Mouse (Mus musculus) hindbrain, embryonic 13.5 days (tissue): ENCODE measurements around the gene Aldh1l1. TPM values are rescaled to one million over a fixed set of nuclear protein-coding genes. Genes with fewer than 3 reads are reported as not detected.
A peak's percentile ranks its signal among the peaks of the same experiment; 100 is the strongest.

ENCODE experiments used
- ATAC-seq: fragments of 200-750 bp; cut with Nextera tagmentation; 2 replicates; pipeline ENCODE4 v1.8.0; 2017; ENCODE audit warnings: moderate TSS enrichment; ENCODE audit not compliant: low FRiP score
- H3K27ac ChIP-seq: fragments of 300-500 bp; sonication (generic); 2 replicates; pipeline ENCODE4 v1.5.1; 2015; ENCODE audit warnings: inconsistent platforms, mild to moderate bottlenecking, moderate library complexity
- H3K27me3 ChIP-seq: fragments of 300-500 bp; sonication (generic); 2 replicates; pipeline ENCODE4 v1.6.1; 2015; ENCODE audit warnings: mild to moderate bottlenecking, inconsistent platforms
- H3K36me3 ChIP-seq: fragments of 300-500 bp; sonication (generic); 2 replicates; pipeline ENCODE4 v1.6.1; 2015; ENCODE audit warnings: mild to moderate bottlenecking, inconsistent platforms
- H3K4me1 ChIP-seq: fragments of 300-500 bp; sonication (generic); replicated peaks from 2 replicates; pipeline ENCODE4 v1.6.1; 2015; ENCODE audit warnings: inconsistent platforms
- H3K4me2 ChIP-seq: fragments of 300-500 bp; sonication (generic); 2 replicates; pipeline ENCODE4 v1.6.1; 2015; ENCODE audit warnings: inconsistent platforms, mild to moderate bottlenecking, moderate library complexity
- H3K4me3 ChIP-seq: fragments of 300-500 bp; sonication (generic); 2 replicates; pipeline ENCODE4 v1.5.1; 2015; ENCODE audit warnings: mild to moderate bottlenecking, inconsistent platforms
- H3K9ac ChIP-seq: fragments of 300-500 bp; sonication (generic); 2 replicates; pipeline ENCODE4 v1.6.1; 2015; ENCODE audit warnings: mild to moderate bottlenecking, inconsistent platforms
- H3K9me3 ChIP-seq: fragments of 300-500 bp; sonication (generic); 2 replicates; pipeline ENCODE4 v1.6.1; 2016; ENCODE audit warnings: inconsistent platforms
- WGBS: fragments of 180-500 bp; shearing (Covaris S2); methylation state at CpG from one replicate; pipeline ENCODE4 v1.1.7; 2015; 5-methylcytosine and 5-hydroxymethylcytosine counted together
- polyA plus RNA-seq: library from polyadenylated mRNA; unstranded; fragments of >200 nt; fragmentation: Nextera tagmentation; extraction: Ambion mirVana; gene quantifications from 2 replicates; pipeline ENCODE4 v1.2.1, GENCODE M21; 2015

The Aldh1l1 gene
- polyA plus RNA-seq, 1 experiment from 2014 or later = 44.8 TPM

GRCm38 (mm10) chr6:90604533-90605297, 118.5 kb downstream of the Aldh1l1 start, which contains the start of gene Slc41a3:
Gene Slc41a3, plus strand, starts transcription at chr6:90604725.
- WGBS = 2% methylated on average over 49 of the region's 49 CpGs
- Histone ChIP-seq H3K4me1 (peaks cover 11% of the 10 kb centered on the region), H3K9ac (peak within 1 kb of the TSS; percentile 81), H3K4me3 (peak within 1 kb of the TSS; percentile 65), H3K4me2 (peak within 1 kb of the TSS; percentile 87), H3K36me3 (no peaks in the 10 kb centered on the region), H3K27ac (peak within 1 kb of the TSS; percentile 66), H3K9me3 (no peaks in the 10 kb centered on the region), H3K27me3 (peaks cover 23% of the 10 kb centered on the region; the same call in 1 of the 2 replicates)
- peak; percentile 92 for ATAC-seq

- 0 out of 2 replicates have a peak, but pooled peaks have one; percentile 0 for ATAC-seq
Observed at GRCm38 (mm10) chr6:90605298-90605665, 119.1 kb downstream of the Aldh1l1 start.

DNA sequence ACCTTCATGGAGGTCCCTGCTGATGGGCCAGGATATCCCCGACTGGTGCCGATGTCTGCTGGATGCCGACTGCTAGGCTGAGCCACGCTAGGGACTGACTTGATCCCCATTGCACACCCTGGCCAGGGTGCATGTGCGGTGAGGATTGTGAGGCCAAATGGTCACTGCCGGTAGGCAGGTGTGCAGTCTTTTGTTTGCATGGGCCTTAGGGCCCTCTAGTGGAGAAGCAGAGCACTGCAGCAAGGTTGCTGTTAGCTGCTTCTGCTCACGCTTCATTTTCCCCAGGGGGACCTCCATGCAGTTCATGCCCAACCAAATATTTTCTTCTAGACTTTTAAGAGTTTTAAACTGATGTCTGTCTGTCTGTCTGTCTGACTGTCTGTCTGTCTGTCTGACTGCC, 120.3 kb downstream of the Aldh1l1 start:
- Histone ChIP-seq H3K4me3 (no peak overlapping the region), H3K27ac (no peak overlapping the region), H3K4me2 (no peak overlapping the region), H3K36me3 (no peaks in the 10 kb centered on the region), H3K4me1 (peaks cover 11% of the 10 kb centered on the region), H3K9me3 (no peaks in the 10 kb centered on the region), H3K27me3 (peaks cover 23% of the 10 kb centered on the region; the same call in 1 of the 2 replicates), H3K9ac (no peak overlapping the region)
- 30% methylated on average over 7 of the region's 7 CpGs for WGBS
- ATAC-seq = no peak

More at GRCm38 (mm10) chr6:90605298-90605665, 119.1 kb downstream of the Aldh1l1 start:
- peaks cover 23% of the 10 kb centered on the region; the same call in 1 of the 2 replicates for H3K27me3 ChIP-seq
- peaks cover 11% of the 10 kb centered on the region for H3K4me1 ChIP-seq
- H3K9ac ChIP-seq = peak overlapping the region; percentile 81
- peak overlapping the region; percentile 66; the same call in 1 of the 2 replicates for H3K27ac ChIP-seq
- peak overlapping the region; percentile 65 for H3K4me3 ChIP-seq
- H3K9me3 ChIP-seq = no peaks in the 10 kb centered on the region
- 16% methylated on average over 5 of the region's 5 CpGs for WGBS
- H3K4me2 ChIP-seq = peak overlapping the region; percentile 87
- no peaks in the 10 kb centered on the region for H3K36me3 ChIP-seq

DNA sequence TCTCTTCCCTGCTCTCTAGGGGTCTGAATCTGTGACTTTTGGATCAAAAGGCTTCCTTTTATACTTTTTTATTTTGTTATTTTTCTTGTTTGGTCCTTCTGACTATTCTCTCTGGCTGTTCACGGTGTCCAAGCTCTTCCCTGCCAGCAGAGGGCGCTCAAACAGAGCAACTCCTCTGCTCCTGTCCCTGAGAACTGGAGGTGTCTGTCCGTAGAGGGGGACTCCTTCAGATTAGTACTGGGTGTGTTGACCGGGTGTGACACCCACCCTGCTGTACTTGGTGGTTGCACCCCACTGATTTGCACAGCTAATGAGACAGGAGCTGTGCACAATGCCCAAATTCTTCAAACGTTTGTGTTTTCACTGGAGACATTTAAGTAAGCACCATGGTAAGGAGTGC, 121.0 kb downstream of the Aldh1l1 start:
- no peak overlapping the region for H3K4me2 ChIP-seq
- ATAC-seq = no peak
- no peaks in the 10 kb centered on the region for H3K36me3 ChIP-seq
- 19% methylated on average over 5 of the region's 5 CpGs for WGBS
- no peak overlapping the region for H3K4me3 ChIP-seq
- peaks cover 23% of the 10 kb centered on the region; the same call in 1 of the 2 replicates for H3K27me3 ChIP-seq
- H3K4me1 ChIP-seq = peaks cover 11% of the 10 kb centered on the region
- H3K27ac ChIP-seq = no peak overlapping the region
- no peaks in the 10 kb centered on the region for H3K9me3 ChIP-seq
- no peak overlapping the region for H3K9ac ChIP-seq

- H3K4me2 ChIP-seq = no peak overlapping the region
- H3K4me1 ChIP-seq = peaks cover 11% of the 10 kb centered on the region
- H3K27ac ChIP-seq = no peak overlapping the region
- peaks cover 17% of the 10 kb centered on the region; the same call in 1 of the 2 replicates for H3K27me3 ChIP-seq
- H3K4me3 ChIP-seq = no peak overlapping the region
- no peaks in the 10 kb centered on the region for H3K36me3 ChIP-seq
- H3K9ac ChIP-seq = no peak overlapping the region
- H3K9me3 ChIP-seq = no peaks in the 10 kb centered on the region
- 73% methylated on average over 6 of the region's 6 CpGs for WGBS
- ATAC-seq = no peak
Observed at GRCm38 (mm10) chr6:90608186-90608585, 122.0 kb downstream of the Aldh1l1 start.

DNA sequence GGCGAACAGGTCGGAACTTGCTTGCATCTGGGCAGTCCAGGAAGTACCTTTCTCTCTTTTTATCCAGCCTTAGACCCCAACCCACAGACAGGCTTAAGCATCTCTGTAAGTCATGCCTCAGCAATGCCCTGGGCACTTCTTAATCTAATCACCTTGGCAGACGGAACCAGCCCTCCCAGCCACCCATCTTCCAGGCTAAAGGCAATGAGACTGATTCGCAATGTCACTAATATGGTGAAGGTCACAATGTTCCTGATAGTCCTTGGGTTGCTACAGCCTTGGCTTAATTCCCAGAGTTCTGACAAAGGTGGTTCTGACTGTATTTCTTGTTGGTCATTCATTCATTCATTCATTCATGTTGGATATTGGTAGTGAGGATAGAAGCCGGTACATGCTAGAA, 124.0 kb downstream of the Aldh1l1 start:
- no peak for ATAC-seq
- 92% methylated on average over 5 of the region's 5 CpGs for WGBS
- Histone ChIP-seq H3K36me3 (no peaks in the 10 kb centered on the region), H3K9me3 (no peaks in the 10 kb centered on the region), H3K27ac (no peak overlapping the region), H3K4me3 (no peak overlapping the region), H3K4me1 (peaks cover 10% of the 10 kb centered on the region), H3K27me3 (0 out of 2 replicates have a peak, but pooled peaks cover 14% of the 10 kb centered on the region), H3K9ac (no peak overlapping the region), H3K4me2 (no peak overlapping the region)

GRCm38 (mm10) chr6:90613277-90613676, 127.0 kb downstream of the Aldh1l1 start:
- H3K27me3 ChIP-seq = 0 out of 2 replicates have a peak, but pooled peaks cover 6% of the 10 kb centered on the region
- no peak overlapping the region for H3K9ac ChIP-seq
- WGBS = 84% methylated on average over 8 of the region's 8 CpGs
- H3K27ac ChIP-seq = no peak overlapping the region
- H3K9me3 ChIP-seq = no peaks in the 10 kb centered on the region
- no peak overlapping the region for H3K4me3 ChIP-seq
- no peak for ATAC-seq
- no peak overlapping the region for H3K4me2 ChIP-seq
- no peaks in the 10 kb centered on the region for H3K36me3 ChIP-seq
- peaks cover 7% of the 10 kb centered on the region; the same call in 1 of the 2 replicates for H3K4me1 ChIP-seq

- WGBS = 71% methylated on average over 7 of the region's 7 CpGs
- no peak for ATAC-seq
- Histone ChIP-seq H3K9me3 (no peaks in the 10 kb centered on the region), H3K27ac (no peak overlapping the region), H3K27me3 (no peaks in the 10 kb centered on the region), H3K4me3 (no peak overlapping the region), H3K36me3 (no peaks in the 10 kb centered on the region), H3K4me1 (peaks cover 10% of the 10 kb centered on the region), H3K9ac (no peak overlapping the region), H3K4me2 (no peak overlapping the region)
Observed at GRCm38 (mm10) chr6:90615362-90615761, 129.1 kb downstream of the Aldh1l1 start.

GRCm38 (mm10) chr6:90615991-90616390, 129.8 kb downstream of the Aldh1l1 start:
- H3K4me2 ChIP-seq = no peak overlapping the region
- H3K4me3 ChIP-seq = no peak overlapping the region
- no peaks in the 10 kb centered on the region for H3K27me3 ChIP-seq
- H3K27ac ChIP-seq = no peak overlapping the region
- no peak overlapping the region for H3K9ac ChIP-seq
- peaks cover 15% of the 10 kb centered on the region for H3K4me1 ChIP-seq
- 82% methylated on average over 6 of the region's 6 CpGs for WGBS
- H3K36me3 ChIP-seq = no peaks in the 10 kb centered on the region
- ATAC-seq = no peak
- no peaks in the 10 kb centered on the region for H3K9me3 ChIP-seq

DNA sequence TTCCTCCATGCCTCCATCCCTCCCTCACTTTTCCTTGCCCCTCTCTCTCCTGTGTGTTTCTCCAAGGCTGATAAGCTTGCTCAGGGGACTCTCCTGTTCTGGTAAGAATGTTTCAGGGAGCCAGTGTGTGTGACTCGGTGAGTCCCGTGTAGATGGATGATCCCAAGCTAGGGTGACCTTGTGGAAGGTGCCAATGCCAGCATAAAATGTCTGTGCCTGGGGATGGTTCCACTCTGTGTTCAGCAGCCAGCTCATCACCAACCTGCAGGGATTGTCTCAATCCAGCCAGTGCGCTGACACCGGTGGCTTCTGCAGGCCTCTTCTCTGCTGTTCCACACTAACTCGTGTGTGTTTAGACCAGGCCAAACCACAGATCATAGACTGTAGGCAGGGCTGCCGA, 130.3 kb downstream of the Aldh1l1 start:
- 89% methylated on average over 6 of the region's 6 CpGs for WGBS

GRCm38 (mm10) chr6:90618274-90618673, 132.0 kb downstream of the Aldh1l1 start:
- H3K4me2 ChIP-seq = no peak overlapping the region
- ATAC-seq = no peak
- H3K27ac ChIP-seq = no peak overlapping the region
- 79% methylated on average over 4 of the region's 4 CpGs for WGBS
- no peaks in the 10 kb centered on the region for H3K36me3 ChIP-seq
- no peaks in the 10 kb centered on the region for H3K27me3 ChIP-seq
- H3K4me3 ChIP-seq = no peak overlapping the region
- H3K9ac ChIP-seq = no peak overlapping the region
- peaks cover 26% of the 10 kb centered on the region for H3K4me1 ChIP-seq
- H3K9me3 ChIP-seq = no peaks in the 10 kb centered on the region

More for the DNA sequence above, 130.3 kb downstream of the Aldh1l1 start:
- Histone ChIP-seq H3K4me1 (peaks cover 18% of the 10 kb centered on the region), H3K27me3 (no peaks in the 10 kb centered on the region), H3K4me2 (no peak overlapping the region), H3K9ac (no peak overlapping the region), H3K9me3 (no peaks in the 10 kb centered on the region), H3K36me3 (no peaks in the 10 kb centered on the region), H3K4me3 (no peak overlapping the region), H3K27ac (no peak overlapping the region)
- ATAC-seq = no peak

DNA sequence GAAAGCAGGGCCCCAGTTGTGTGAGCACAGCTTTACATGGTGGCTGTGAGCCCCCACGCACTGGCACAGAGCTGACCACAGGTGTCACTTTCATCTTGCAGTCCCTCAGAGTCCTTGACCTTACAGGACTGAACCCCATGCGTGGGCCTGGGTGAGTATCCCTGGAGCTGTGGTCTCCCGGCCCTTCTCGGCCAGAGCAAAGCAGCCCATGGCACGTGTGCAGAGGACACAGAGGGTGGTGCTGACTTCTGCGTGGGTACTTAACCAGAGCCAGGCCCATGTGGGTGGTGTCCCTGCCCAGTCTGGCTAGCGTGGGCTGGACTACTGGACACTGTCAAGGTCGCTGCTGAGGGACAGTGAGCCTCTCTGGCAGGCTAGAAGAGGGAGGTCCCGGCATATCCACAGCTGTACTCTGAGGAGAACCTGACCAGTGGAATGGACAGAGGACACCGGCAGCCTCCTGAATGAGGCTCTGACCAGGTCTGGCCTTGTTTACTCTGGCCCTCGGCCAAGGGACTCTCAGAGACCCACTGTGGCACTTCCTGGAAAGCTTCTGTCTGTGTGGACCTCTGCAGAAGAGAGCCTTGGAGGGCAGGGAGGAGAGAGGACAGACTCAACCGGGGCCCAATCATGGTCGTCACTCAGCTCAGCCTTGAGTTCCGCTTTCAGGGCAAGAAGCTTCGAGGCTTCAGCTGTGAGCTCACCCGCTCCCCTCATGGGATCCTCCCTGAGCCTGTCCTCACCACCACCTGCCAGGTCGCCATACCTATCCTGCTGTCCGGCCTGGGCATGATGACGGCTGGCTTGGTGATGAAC, 132.8 kb downstream of the Aldh1l1 start:
- Histone ChIP-seq H3K4me2 (no peak overlapping the region), H3K4me1 (peaks cover 26% of the 10 kb centered on the region), H3K36me3 (no peaks in the 10 kb centered on the region), H3K27ac (no peak overlapping the region), H3K4me3 (no peak overlapping the region), H3K9me3 (no peaks in the 10 kb centered on the region), H3K9ac (no peak overlapping the region; the same call in 1 of the 2 replicates), H3K27me3 (no peaks in the 10 kb centered on the region)
- no peak for ATAC-seq
- WGBS = 85% methylated on average over 19 of the region's 19 CpGs
